Mouse (Mus musculus) liver, embryonic 11.5 days (tissue): Measurements from ENCODE around the gene Rtn4. TPM values are rescaled to one million over a fixed set of nuclear protein-coding genes. Genes with fewer than 3 reads are reported as not detected.

Experiments
- ATAC-seq: fragments of 200-750 bp; cut with Nextera tagmentation; replicated peaks from 2 replicates; pipeline ENCODE4 v1.8.0; 2017; ENCODE audit warnings: moderate number of reproducible peaks, mild to moderate bottlenecking, moderate TSS enrichment, moderate library complexity; ENCODE audit not compliant: low FRiP score
- DNase-seq: peaks from one replicate; pipeline ENCODE4 v3.0.0-alpha.2; 2017; ENCODE audit warnings: low spot score
- H3K27ac ChIP-seq: fragments of 300-500 bp; sonication (generic); 2 replicates; pipeline ENCODE4 v1.5.1; 2014; ENCODE audit warnings: mild to moderate bottlenecking, low read depth, low read length, control low read depth
- H3K27me3 ChIP-seq: fragments of 300-500 bp; sonication (generic); replicated peaks from 2 replicates; pipeline ENCODE4 v1.6.1; 2014; ENCODE audit warnings: low read length, mixed read lengths; ENCODE audit not compliant: control insufficient read depth, insufficient read depth
- H3K36me3 ChIP-seq: fragments of 300-500 bp; sonication (generic); 2 replicates; pipeline ENCODE4 v1.6.1; 2014; ENCODE audit warnings: mild to moderate bottlenecking, low read length, moderate library complexity, mixed read lengths; ENCODE audit not compliant: control insufficient read depth, insufficient read depth
- H3K4me1 ChIP-seq: fragments of 300-500 bp; sonication (generic); replicated peaks from 2 replicates; pipeline ENCODE4 v1.6.1; 2014; ENCODE audit warnings: low read length, mixed read lengths; ENCODE audit not compliant: control insufficient read depth, insufficient read depth
- H3K4me2 ChIP-seq: fragments of 300-500 bp; sonication (generic); 2 replicates; pipeline ENCODE4 v1.6.1; 2014; ENCODE audit warnings: mild to moderate bottlenecking, control low read depth, moderate library complexity
- H3K4me3 ChIP-seq: fragments of 300-500 bp; sonication (generic); 2 replicates; pipeline ENCODE4 v1.5.1; 2014; ENCODE audit warnings: low read depth, low read length, control low read depth
- H3K9ac ChIP-seq: fragments of 300-500 bp; sonication (generic); 2 replicates; pipeline ENCODE4 v1.6.1; 2014; ENCODE audit warnings: low read depth, low read length, control low read depth
- H3K9me3 ChIP-seq: fragments of 300-500 bp; sonication (generic); 2 replicates; pipeline ENCODE4 v1.6.1; 2016; ENCODE audit warnings: low read length, inconsistent platforms, mixed read lengths; ENCODE audit not compliant: control insufficient read depth
- WGBS: fragments of 180-500 bp; shearing (Covaris S2); extraction: QIAGEN DNeasy Blood & Tissue Kit; methylation state at CpG from one replicate; pipeline ENCODE4 v1.1.7; 2014; 5-methylcytosine and 5-hydroxymethylcytosine counted together
- polyA plus RNA-seq: library from polyadenylated mRNA; unstranded; fragments of >200 nt; fragmentation: Nextera tagmentation; extraction: Ambion mirVana; gene quantifications from 2 replicates; pipeline ENCODE4 v1.2.1, GENCODE M21; 2014

The Rtn4 gene
- polyA plus RNA-seq, 1 experiment from 2014 or later = 23.4 TPM

DNA sequence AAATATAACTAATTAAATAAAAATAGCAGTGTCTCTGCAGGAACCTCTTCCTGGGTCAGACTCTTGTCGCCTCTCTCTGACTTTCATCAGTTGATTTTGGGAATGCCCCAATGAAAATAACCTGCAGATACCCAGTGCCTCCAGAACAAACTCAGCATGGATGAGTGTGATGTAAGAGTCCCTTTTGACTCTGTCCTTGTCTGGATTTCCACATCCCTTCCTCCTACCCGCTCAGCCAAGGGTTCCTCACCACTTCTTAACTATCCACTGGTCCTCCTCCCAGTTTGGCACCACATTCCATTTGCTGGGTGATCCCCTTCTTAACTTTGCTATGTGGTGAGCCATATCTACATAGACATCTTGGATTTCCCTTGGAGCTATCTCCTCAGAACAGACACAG, 98.0 kb downstream of the Rtn4 start:
- H3K4me1 ChIP-seq = peaks cover 5% of the 10 kb centered on the region
- no peak overlapping the region for H3K4me3 ChIP-seq
- H3K4me2 ChIP-seq = no peak overlapping the region
- DNase-seq (no peak), ATAC-seq (no peak)
- 69% methylated on average over 2 of the region's 2 CpGs for WGBS
- no peaks in the 10 kb centered on the region for H3K36me3 ChIP-seq
- H3K27me3 ChIP-seq = no peaks in the 10 kb centered on the region
- no peak overlapping the region for H3K9ac ChIP-seq
- no peaks in the 10 kb centered on the region for H3K9me3 ChIP-seq
- no peak overlapping the region for H3K27ac ChIP-seq

Other genes starting within 250 kb of the Rtn4 start
- 49.2 and 52.0 TPM in 2 replicates for gene Prorsd1, start 177.9 kb upstream of the Rtn4 start, polyA plus RNA-seq
- 38.3 and 44.7 TPM in 2 replicates for gene Mtif2, start 166.5 kb upstream of the Rtn4 start, polyA plus RNA-seq
- gene Clhc1, start 145.0 kb upstream of the Rtn4 start, polyA plus RNA-seq = 0.10 and 0.12 TPM in 2 replicates
- 1,425 and 1,526 TPM in 2 replicates for gene Rps27a, start 144.8 kb upstream of the Rtn4 start, polyA plus RNA-seq
- 0.70 and 0.95 TPM in 2 replicates for gene 4931440F15Rik, start 132.7 kb downstream of the Rtn4 start, polyA plus RNA-seq